Mouse (Mus musculus) brain, embryonic 14.5 days (tissue): ENCODE measurements around the gene Cyp2c38.

Experiments
- CTCF ChIP-seq: fragments of 200-500 bp; IDR thresholded peaks from 2 replicates; pipeline ENCODE4 v1.5.1; 2012; ENCODE audit warnings: inconsistent platforms, mild to moderate bottlenecking, moderate library complexity, borderline replicate concordance; ENCODE audit not compliant: insufficient read depth, insufficient read length; ENCODE audit errors: extremely low read depth
- POLR2A ChIP-seq: fragments of 200-500 bp; IDR thresholded peaks from 2 replicates; pipeline ENCODE4 v1.6.1; 2012; ENCODE audit warnings: mild to moderate bottlenecking, inconsistent platforms, borderline replicate concordance; ENCODE audit not compliant: poor library complexity, insufficient read depth, insufficient read length, severe bottlenecking; ENCODE audit errors: extremely low read depth

DNA sequence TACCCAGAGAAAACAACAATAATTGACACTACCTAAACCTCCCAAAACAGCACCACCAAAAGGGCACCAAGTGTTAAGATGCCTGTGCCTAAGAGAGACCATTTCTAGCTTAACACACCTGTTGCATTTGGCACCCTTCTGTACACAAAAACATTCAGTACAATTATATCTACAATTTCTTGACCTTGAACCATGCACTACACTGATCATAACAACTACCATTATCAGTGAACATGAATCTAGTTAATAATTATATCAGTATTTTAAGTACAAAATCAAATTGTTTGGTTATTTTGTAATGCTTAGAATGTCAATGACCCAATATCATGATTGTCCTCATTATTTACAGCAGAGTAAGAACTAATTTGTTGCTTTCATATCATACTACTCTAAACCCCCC is 1.0 kb upstream of the Cyp2c38 start:
- no peak for TF ChIP-seq POLR2A
- TF ChIP-seq CTCF, result no peak
